Mouse (Mus musculus): ENCODE results near the gene Txn1.

Txn1 gene

DNA sequence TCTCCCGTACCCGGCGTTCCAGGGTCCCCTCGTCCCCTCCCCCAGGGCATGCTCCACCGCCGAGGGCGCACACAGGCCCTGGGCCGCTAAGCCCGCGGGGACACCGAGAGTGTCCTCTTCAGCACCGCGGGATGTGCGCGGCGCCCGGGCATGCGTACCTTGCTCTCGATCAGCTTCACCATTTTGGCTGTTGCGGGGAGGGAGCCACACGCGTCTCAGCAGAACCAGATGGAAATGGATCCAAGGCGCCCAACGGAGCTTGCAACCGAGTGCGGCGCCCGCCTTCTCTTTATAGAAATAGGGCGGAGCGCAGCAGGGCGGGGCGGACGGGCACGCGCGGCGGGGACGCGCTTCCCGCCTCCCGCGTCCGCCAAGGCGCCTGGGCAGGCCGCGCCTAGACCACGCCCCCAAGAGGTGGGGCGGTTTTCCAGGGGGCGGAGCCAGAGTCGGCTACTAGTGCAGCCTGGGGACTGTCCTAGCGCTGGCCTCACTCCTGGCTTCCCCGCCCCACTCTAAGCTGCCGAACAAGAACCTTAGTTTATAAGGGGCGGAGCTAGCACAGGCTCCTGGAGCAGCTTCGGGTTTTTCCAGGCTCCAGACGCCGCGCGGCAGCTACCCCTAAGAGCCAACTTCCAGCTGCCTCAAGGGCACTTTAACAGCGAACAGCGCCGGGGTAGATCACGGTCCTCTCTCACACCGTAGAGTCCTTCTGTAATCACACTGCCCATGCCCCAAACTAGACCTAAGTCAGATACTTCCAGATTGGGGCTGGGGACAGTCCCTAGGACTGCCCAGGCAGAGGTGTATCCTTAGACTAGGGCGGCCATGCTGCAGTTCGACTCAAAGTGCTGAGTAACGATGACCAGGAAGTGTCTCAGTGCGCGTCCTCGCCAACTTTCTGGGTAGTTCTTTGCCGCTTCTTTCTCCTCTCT, at the start of gene Txn1:
Txn1 (minus strand) TSS at position 383 of the 932 bp plus-strand sequence.
- peak; percentile 88 for DNase-seq

DNA sequence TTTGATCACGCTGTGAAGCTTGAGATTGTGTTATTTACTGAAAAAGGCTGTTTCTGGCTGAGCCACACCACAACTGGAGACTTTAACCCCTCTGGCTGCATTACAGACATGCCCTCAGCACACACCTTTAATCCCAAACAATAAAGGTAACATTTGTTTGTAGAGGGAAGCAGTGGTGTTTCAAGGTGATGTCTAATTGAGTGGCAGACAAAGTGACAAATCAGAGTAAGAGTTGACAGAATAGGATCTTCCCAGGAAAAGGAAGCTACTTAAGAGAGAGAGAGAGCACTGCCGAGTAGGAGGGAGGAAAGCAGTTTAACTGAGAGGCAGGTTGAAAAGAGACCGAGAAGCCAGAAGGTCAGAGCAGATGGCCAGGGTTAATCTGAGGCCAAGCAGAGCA, 47.3 kb upstream of the Txn1 start:
- DNase-seq, result no peak

DNA sequence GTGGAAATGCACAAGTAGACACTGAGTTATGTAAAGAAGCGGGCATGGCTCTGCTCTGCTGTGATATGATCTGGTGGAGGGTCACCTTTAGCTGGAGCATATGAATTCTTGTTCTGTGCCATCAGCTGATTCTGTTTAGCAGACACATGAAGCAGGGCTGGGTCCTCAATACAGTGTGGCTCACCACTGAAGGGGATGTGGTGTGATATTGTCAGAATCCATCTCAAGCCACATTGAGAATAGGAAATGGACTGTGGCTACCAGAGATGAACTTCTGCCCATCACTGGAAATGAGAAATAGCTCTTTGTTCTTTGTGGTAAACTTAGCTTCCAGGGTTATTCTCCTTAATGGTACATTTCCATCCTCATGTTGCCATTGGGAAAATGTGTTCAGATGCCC, 35.2 kb upstream of the Txn1 start:
- DNase-seq, result no peak

DNA sequence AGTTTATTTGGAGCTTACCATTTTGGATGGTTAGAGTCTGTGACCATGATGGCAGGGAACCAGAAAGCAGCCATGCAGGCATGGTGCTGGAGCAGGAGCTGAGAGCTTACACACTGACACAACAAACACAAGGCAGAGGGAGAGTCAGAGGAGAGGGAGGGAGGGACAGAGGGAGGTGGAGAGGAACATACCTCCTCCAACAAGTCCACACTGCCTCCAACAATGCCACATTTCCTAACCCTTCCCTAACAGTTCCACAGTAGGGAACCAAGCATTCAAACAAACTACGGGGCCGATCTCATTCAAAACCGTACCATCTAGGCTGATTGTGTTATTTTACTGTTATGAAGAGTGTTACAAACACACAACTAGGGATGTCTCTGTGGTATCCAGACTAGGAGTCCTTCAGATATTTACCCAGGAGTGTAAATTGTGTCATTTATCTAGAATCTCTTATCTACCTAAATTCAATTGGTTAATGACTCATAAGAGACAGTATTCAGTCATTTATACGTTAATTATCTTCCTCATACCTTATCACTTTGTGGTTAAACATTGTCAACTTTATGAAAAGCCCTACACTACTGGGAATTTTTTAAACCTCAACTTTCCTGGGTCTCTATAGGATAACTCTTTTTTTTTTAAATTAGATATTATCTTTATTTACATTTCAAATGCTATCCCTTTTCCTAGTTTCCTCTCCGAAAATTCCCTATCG, 18.3 kb upstream of the Txn1 start:
- no peak for DNase-seq

DNA sequence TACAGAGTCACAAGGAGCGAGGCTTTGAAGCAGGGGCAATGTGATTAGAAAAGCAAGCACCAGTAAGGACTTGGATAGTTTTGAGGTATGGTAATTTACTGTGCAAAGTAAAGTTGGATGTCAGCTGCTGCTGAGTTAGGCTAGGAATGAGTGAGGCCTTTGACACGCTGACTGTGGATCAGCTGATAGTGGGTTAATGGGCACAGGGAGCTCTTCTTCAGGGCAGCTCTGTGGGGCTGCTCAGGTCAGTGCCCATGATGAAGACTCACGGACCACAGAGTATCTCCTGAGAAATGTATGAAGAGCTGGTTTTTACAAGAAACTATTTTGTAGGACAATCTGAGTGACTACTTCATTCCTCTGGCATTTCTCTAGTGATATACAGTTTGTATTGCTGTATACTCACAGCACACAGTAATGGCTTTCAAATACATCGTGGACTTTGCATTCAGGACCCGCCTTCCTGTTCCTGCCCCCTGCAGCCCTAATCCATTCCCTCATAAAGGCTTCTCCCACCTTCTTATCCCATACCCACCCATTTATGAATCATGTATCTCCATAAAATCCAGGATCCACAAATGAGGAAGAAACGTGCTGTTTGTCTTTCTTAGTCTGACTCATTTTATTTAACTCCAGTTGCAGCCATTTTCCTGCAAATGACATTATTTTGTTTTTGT, 17.5 kb upstream of the Txn1 start:
- DNase-seq, result no peak

DNA sequence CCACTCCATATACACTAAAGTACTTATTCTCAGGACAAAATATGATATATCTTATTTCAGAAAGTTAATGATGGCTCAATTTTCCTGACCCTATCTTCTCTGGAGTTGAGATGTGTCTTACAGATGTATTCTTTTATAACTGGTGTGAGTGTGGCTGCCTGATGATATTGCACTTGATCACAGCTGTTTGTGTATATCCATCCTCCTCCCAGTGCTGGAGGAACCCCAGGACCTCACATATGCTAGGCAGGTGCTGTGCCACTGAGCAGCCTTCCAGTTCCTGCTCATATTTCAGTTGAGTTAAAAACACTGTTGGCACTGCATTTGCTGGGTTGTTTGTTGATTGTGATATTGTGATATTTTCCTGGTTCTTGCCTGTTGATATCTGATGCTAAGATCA, 14.1 kb upstream of the Txn1 start:
- DNase-seq, result no peak

DNA sequence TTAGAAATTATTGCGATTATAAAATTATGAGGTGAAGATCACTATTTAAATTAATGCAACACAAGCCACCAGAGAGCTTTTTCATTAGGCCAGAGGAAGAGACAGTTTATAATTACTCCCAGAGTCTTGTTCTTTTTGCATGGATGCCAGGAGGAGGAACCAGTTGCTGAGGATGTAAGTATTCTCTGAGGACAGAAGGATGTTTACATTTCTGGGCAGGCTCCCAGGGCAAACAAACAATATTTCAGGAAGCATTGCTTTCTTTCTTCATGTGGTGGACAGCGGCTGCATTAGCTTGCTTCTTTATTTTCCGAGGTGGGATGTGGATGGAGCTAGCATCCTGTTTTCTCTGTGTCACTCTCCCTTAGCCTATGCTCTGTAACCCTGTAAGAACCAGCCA, 11.0 kb upstream of the Txn1 start:
- no peak for DNase-seq

DNA sequence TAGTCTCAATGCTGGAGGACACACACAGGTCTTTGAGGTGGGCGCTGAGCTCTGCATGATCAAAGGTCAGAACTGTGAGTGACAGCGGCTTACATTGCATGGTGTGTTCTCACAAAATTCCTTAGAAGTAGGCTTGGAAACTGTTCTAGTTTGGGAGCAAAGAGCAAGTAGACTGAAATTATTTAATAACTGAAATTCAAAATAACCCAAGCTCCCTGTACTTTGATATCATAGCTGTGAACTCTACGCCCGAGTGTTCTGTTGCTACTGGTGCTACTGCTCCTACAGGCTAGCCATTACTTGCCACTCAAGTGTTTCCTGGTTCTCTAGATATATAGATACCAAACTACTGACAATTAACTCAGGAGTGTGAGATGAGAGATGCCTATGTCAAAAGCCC, 9.3 kb upstream of the Txn1 start:
- DNase-seq, result no peak

DNA sequence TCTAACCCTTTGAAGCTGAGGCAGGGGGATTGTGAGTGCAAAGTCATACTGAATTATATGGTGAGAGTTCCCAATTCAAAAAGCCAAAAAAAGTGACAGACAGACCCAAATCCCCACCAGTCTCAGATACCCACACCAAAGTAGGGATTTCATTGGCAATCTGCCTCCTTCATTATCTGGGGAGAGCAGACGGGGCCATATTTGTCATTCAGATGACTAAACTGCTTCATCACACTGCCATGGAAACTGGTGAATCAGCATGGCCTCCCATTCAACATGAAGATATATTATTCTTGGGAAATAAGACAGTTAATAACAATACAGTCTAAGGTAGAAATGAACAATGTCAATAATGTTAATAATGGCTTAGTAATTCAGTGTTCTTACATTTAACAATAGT, 7.9 kb upstream of the Txn1 start:
- no peak for DNase-seq

DNA sequence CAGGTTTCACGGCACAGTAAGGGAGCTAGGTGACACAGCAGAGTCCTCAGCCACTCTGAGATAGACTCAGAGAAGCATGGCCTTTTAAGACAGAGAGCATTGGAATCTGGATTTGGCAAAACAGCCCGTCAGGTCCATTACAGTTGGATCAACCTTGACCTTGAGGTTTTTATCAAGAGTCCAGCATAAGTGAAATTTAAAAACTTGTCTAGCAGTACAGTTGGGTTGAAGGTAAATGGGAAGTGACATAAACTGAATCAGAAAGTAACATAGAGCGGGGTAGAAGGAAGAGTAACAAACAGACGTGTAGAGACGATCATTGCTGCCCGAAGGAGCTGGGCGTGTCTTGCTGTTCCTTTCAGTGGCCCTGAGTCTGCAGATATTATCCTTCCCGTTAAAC, 2.8 kb upstream of the Txn1 start:
- no peak for DNase-seq

DNA sequence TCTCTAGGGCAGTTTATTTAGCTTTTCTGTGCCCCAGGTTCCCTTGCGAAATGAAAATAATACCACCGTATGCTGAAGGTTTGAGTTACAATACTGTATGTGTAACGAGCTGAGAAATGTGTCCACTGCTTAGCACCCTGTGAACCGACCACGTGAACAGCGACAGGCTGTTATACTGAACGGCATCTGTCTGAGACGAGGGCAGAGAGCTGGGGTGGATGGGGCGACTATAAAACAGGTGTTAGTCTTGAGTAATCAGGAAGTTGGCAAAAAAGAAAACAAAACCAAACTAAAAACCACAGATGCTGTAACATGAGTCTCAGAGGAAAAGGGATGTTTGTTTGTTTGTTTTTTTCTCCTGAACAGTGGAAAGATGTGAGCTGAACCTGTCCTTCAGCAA, 1.9 kb upstream of the Txn1 start:
- DNase-seq, result peak; percentile 43 to 68

DNA sequence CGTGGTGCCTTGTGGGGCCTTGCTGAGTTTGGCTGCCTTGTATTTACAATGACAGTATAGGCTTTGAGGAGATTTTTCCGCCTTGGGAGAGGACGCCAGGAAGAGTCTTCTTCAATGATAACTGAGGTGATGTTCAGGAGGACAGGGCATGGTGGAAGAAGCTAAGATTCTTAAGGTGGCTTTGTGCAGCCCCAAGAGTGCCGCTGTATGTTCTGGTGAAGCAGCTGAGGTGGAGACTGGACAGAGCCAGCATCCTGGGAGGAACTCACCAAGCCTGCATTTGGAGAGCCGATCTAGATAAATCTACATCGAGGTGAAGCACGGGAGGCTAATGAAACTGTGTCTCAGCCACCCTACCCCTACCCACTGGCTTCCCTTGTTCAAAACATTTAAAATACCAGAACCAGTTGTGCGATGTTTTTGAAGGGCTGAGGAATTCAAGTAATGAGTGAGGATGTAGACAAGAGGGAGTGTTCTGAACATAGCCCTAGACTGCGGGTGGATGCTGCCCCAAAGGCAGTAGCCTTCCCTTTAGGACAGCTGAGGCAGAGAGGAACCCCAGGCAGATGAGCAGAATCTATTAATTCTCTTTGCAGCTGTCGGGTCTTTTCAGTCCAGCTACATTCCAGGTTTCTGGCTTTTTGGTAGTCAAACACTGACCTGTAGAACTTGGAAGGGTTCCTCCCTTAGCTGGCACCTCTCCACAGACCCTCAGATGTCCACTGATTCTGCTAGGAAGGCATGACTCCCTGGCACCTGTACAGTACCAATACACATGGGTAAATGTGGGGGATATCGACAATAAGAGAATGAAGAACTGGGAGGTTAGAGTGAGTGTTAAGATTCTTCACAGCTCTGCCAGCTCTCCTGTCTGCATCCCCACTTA, 1.2 kb upstream of the Txn1 start:
- DNase-seq, result peak in 1 of 2 experiments; percentile 6

DNA sequence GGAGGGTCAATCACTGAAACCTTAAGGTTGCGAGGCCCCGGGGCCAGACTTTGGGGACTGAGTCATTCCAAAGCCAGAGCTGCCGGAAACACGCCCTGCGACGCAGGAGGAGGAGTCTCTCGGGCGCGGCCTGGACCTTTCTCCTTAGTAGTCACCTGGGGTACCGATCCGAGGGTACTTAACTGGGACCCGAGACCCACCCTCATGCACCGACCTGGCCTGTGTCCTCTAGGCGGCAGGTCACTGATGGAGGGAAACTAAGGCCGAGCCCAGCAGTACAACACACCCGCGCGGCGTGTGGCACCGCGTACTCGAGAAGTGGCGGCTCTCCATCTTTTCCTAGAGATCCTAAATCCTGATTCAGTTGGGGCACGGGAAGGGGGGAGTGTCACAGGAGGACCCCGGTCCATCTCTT, 660 bp downstream of the Txn1 start:
- DNase-seq, result peak; percentile 57 to 58

DNA sequence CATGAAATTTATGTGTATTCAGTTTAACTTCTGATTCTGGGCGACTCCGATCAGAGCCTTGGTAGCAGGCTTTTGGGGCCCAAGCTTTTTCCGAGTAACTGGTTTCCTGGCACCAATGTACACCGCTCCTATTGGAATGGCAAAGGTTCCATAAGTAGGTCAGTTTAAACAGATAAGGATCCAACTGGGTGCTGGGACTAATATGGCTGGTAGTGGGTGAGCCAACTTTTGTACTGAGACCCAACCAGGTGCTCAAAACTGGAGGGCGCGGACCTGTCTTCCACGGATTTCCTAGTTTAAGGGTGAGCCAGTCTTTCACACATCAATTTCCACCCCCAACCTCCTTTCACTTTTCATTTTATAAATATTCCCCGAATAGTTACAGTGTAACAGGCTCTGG, 1.2 kb downstream of the Txn1 start:
- DNase-seq, result no peak

DNA sequence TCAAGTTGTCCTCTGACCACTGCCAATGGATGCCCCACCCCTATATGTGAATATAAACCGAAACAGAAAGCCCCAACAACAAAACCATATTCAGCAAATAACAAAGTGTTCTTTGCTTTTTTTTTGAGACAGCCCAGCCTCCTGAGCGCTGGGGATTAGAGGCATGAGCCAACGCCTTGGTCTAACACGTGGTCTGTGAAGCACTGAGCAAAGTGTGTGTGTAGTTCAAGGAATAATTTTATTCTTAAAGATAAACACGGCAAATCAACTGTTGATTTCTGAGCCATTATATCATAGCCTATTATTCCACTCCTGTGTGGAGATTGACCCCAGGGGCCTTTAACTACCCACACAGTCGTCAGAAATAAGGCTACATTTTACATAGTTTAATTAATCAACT, 1.6 kb downstream of the Txn1 start:
- no peak for DNase-seq

DNA sequence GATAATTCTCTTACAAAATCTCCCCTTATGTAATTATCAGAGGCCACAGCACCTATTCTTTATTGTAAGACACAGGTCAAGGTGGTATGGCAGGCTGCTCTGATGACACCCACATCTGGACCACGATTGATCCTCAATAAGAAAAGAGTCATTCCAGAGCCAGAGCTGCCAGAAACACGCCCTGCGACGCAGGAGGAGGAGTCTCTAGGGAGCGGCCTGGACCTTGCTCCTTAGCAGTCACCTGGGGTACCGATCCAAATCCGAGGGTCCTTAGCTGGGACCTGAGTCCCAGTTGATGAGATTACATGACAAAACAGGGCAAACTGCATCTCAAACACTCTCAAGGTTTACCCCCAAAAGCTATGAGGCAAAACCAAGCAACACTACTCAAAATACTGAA, 2.4 kb downstream of the Txn1 start:
- DNase-seq, result no peak

DNA sequence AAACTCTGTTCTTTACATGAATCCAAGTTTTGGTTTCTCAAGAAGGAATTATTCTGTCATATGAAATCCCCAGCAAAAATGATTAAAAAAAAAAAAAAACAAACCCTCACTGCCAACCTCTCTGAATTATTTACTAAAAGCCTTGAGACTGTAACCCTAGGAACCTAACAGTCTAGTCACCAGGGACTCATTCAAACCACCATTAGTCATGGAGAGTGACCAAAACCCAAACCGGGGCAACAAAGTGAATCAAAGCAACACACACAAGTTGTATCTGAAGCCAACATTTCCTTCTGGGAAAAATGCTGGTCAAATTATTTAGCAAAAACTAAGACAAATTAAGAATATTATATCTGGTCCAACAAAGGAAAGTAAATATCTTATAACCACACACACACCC, 3.3 kb downstream of the Txn1 start:
- no peak for DNase-seq

DNA sequence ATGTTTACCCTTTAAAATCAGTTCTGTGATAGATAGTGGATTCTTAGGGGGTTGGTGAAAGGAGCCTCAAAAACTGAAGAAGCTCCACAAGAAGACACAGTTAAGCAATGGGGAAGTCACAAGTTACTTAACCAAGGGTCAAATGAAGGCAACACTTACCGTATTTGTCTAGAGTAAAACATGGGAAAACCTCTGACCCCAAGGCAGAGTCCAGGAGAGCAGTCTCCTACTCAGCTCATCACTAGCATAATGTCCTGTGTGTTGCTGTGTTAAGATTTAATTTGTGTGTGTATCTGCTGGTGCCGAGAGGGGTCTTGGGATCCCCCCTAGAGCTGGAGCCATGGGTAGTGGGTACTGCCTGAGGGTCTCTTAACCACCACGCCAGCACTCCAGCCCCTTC, 3.8 kb downstream of the Txn1 start:
- no peak for DNase-seq

DNA sequence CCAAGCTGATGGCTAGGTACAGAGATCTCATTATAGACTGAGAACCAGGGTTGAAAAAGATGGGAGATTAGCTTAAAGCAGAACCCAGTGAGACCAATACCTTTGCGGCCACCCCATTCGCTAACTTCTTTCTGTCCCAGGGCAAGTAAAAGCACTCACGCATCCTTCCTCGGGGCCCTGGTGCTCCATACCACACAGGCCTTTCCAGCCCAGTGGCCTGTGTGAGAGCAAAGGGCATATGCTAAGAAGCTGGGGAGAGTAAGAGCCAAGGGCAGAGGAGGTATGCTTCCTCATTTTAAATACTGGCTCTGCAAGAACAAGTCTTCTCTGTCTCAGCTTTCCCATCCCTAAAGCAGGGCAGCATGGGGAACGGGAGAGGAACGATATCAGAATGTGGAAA, 6.3 kb downstream of the Txn1 start:
- no peak for DNase-seq

DNA sequence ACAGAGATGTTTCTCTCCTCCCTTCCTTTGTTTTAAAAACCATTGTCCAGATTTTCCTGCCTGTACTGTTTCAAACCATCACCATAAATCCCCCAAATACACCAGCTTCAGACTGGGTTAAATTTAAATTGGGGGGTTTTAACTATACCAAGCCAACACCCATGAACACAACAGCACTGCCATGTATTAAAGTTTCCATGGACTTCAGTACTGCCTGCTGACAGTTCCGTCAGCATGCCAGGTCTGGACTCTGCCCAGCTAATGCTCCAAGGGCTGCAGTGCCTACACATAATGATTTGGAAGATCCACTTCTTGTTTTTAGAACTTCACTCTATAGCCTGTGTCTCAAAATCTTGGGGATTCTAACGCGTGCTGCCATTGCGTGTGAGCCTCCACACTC, 8.7 kb downstream of the Txn1 start:
- no peak for DNase-seq

DNA sequence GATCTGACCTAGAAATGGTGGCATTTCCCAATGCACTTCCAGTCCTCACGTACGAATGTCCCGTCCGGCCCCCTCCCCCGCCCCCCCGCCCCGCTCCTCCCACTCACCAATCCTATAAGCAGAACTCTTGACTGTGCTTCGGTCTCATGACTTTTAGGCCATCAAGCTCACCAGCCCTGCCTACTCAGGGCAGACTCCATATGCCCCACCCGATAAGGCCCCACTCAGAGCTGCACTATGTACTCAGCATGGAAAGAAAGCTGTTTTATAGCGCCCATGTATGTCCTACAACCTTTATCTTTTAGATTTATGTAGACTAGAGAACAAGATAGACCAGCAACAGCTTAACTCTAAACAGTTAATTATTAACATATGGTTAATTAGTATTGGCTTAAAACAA, 9.2 kb downstream of the Txn1 start:
- no peak for DNase-seq

DNA sequence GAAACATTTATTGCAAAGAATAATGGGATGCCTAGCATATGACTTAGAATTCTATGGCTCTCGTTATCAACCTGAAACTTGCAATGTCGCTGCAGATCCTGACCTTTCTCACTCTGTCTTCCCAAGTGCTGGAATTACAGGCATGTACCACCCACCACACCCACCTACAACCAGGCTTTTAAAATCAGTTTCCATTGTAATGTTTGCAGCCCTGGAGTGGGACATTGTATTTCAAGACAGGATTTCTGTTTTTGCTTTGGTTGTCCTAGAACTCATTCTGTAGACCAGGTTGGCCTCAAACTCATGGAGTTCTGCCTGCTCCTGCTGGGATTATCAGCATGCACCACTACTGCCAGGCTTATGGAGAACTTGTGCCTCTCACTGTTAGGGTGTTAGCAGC, 13.3 kb downstream of the Txn1 start:
- DNase-seq, result no peak

DNA sequence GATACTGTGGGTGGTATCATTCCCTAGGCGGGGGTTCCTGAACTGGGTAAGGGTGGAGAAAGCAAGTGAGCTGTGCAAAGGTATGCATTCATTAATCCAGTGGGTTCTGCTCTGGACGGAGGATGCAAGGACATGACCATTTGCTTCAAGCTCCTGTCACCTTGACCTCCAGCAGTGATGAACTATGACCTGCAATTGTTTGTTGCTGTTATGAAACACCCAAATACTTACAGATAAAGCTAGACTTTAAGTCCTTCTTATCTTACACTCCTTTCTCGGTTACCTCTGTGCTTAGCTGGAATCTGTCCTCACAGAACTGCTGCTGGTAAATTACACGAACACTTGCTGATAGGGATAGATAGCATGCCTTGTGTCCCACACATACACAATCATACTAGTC, 15.6 kb downstream of the Txn1 start:
- DNase-seq, result no peak
